Mouse (Mus musculus) frontal cortex, postnatal 25 days (tissue): ENCODE measurements around the gene Olfr872.
"Not testable (repeated sequence)": the region's sequence is repeated elsewhere in the genome, so short reads cannot be mapped to it uniquely, and the experiment has no call there.

Experiments used
- DNase-seq, 2 experiments: peaks; one replicate each; pipeline ENCODE4 v3.0.0; 2022; ENCODE audit warnings: low spot score in 2 of 2

Olfr872 gene

GRCm38 (mm10) chr9:20236819-20237218, at the start of gene Olfr872:
Gene Olfr872, plus strand, starts transcription at chr9:20237119.
- DNase-seq = no peak

DNA sequence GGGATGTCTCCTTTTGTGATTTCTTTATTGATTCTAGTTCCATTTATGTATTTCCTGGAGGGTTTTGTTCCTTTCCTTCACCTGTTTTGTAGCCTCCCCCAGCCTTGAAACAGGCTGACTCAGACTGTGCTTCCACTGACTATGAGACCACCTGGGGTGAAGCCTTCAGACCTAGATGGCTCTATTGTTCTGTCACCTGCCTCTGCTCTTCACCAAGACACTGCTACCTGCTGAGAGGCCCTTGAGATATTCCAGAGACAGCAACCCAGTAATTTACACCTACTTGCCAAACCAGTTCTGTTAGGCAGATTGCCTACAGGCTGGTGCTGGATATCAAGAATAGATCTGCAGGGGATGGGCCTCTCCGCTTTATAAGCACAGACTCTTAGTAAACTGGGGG, 34.8 kb upstream of the Olfr872 start:
- DNase-seq = no peak

DNA sequence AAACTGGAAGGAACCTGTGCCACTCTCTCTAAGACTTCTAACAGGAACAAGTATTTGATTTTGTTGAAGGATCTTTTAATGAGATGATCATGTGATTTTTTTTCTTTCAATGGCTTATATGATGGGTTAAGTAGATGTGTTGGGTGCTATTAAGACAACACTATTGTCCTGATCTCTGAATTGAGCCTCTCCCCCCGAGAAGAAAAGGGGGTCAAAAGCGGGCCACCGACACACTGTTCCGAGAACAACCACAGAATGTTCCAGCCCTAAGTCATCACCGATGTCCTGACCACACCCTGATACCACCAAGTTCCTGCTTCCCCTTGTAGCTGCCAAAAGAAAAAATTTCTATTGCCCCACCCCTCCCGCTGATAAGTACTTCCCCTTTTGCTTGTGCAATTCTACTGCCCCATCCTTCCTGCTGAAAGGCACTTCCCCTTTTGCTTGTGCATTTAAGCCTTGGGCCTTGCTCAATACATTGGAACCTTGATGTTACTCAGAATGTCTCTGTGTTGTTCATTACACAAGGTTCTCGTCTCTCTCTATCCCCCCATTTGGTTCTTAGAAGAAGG, 33.4 kb upstream of the Olfr872 start:
- DNase-seq = not testable (repeated sequence)

- no peak for DNase-seq
These were observed 26.1 kb upstream of the Olfr872 start for GRCm38 (mm10) chr9:20210812-20211211.

GRCm38 (mm10) chr9:20211477-20211876, 25.4 kb upstream of the Olfr872 start:
- DNase-seq = no peak

DNA sequence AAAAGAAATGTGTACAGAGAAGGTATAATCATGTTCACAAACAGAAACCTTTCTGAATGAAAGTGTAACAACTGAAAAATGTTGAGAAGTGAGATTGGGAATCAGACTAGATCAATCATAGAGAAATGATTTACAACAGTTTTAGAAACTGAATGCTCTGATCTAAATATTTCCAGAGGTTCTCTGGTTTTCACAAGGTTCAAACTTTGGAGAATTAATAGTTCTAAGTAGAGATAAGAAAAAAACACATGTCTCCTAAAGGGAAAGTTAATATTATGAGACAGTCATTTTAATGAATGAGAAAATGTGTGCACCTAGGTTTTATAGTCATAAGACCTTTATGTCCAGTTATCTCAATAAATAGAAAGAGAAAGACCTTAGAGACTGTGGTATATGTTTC, 25.0 kb upstream of the Olfr872 start, which contains the start of gene Olfr871:
Olfr871 (plus strand) TSS at position 301 of the 400 bp plus-strand sequence.
- no peak for DNase-seq

DNA sequence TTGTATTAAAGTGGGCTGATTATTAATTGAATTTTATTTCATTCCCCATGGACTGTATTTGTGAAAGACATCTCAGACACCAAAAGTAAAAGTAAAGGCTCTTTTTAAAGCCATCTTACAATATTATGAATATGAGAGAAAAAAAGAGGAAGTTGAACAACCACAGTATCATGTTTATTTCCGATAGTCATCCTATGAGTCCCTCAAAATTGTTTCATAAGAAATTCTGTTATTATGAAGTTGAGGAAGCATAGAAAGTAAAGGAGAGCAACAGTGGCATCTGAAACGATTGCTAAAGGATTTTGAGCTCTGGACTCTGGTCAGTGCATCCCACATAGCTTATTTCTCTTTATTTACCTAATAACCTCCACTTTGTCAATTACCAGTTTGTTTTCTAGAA, 459 bp downstream of the Olfr872 start:
- no peak for DNase-seq

DNA sequence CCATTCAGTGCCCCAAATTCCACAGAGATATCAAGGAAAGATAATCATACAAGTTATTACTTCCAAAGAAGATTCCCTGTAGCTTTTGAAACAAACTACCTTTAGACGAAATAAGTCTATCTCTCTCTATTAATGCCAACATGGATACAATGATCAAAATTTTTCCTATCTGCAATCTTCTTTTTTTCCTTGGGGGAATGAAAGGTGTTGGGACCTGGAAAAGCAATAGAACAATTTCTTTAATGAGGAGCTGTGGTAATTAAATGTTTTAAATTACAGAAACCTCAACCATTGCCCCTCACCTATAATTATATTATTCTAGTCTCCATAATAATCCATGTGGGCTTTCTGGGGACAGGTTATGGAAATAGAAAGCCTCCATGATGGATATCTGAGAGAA, 45.1 kb downstream of the Olfr872 start, which contains the start of gene Olfr39:
Olfr39 (plus strand) TSS at position 301 of the 400 bp plus-strand sequence.
- DNase-seq = no peak

- DNase-seq = not testable (repeated sequence)
These were observed 58.6 kb downstream of the Olfr872 start for GRCm38 (mm10) chr9:20295562-20295961.

GRCm38 (mm10) chr9:20298232-20298631, 61.3 kb downstream of the Olfr872 start, which contains the start of gene Olfr873:
Gene Olfr873, plus strand, starts transcription at chr9:20298532.
- DNase-seq = no peak
